Mouse (Mus musculus): ENCODE measurements around the gene Tpo. TPM values are rescaled to one million over a fixed set of nuclear protein-coding genes. Genes with fewer than 3 reads are reported as not detected.

Gene Tpo
- total and polyA plus RNA-seq, 2 experiments from 2014 or later, result 0.25 TPM; not detected in 1

DNA sequence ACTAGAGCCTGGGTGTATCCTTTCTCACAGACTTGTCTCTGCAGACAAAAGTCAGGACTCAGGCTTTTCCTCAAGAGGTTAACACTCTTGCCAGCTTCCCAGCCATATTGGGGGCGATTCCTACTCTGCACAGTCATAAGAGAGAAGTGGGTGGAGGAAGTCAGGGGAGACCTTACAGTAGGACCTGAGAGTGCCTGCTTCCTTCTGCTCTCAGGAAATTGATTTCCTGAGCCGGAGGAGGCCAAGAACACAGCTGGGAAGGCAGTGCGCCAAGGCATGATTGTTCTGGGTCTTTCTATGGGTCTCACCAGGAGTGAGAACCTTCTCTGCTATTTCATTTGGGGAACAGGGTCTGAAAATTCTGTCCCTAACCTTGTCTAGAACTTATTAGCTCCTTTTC lies 48.5 kb downstream of the Tpo start:
- no peak overlapping the region for H3K9ac ChIP-seq
- TF ChIP-seq CTCF (IDR thresholded peaks at IDR 0.05; ENCODE audit: low read depth), result no peak

DNA sequence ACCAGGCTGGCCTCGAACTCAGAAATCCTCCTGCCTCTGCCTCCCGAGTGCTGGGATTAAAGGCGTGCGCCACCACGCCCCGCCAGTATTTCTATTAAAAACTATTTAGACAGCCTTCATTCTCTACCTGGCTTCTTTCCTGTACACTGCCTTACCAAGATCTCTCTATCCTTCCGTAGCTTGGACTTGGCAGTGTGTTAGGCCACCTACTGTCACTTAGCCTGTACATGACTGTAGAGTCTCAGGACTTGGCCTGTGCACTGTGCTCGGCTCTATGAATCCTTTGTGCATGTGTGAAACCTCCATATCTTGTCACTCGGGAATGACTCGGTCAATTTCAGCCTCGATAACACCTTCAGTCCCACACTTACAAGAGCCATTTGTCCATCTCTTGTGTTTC lies 55.4 kb downstream of the Tpo start:
- DNase-seq, result no peak
- Histone ChIP-seq H3K9ac (no peak overlapping the region), H3K36me3 (ENCODE audit: insufficient read depth) (no peaks in the 10 kb centered on the region), H3K27ac (ENCODE audit: low read depth, low read length) (no peak overlapping the region), H3K4me1 (ENCODE audit: insufficient read depth) (no peaks in the 10 kb centered on the region), H3K4me3 (ENCODE audit: low read depth, low read length) (no peak overlapping the region), H3K9me3 (ENCODE audit: low read length) (no peaks in the 10 kb centered on the region), H3K4me2 (ENCODE audit: low read depth) (no peak overlapping the region), H3K27me3 (ENCODE audit: insufficient read depth, low read length) (no peaks in the 10 kb centered on the region)
- no peak for ATAC-seq
- 93% methylated on average over 11 of the region's 11 CpGs for WGBS
- no peak for TF ChIP-seq CTCF (IDR thresholded peaks at IDR 0.05; ENCODE audit: low read depth)

More for the DNA sequence above, 48.5 kb downstream of the Tpo start:
- Histone ChIP-seq H3K4me1 (ENCODE audit: insufficient read depth) (no peaks in the 10 kb centered on the region), H3K9me3 (ENCODE audit: low read length) (no peaks in the 10 kb centered on the region), H3K4me2 (ENCODE audit: low read depth) (no peak overlapping the region), H3K27ac (ENCODE audit: low read depth, low read length) (no peak overlapping the region), H3K4me3 (ENCODE audit: low read depth, low read length) (no peak overlapping the region), H3K36me3 (ENCODE audit: insufficient read depth) (no peaks in the 10 kb centered on the region), H3K27me3 (ENCODE audit: insufficient read depth, low read length) (no peaks in the 10 kb centered on the region)
- DNase-seq (no peak), ATAC-seq (no peak)
- WGBS, result 78% methylated on average over 3 of the region's 3 CpGs

DNA sequence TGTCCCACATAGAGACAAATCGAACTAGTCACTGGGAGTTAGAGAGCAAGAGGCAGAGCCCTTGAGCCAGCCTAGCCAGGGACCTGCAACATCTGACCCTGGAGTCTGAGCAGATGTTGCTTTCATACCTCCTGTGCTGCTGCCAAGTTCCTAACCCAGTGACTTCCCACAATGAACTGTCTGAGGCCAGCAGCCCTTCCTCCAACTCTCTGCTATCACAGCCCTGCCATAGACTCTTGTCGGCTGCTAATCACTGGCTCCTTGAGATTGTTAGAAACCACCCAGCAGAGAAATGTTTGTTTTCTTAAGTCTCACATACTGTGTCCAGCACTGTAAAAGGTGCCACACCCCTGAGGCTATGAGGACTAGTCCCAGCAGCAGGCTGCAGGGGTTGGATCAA lies 56.1 kb downstream of the Tpo start:
- no peak for TF ChIP-seq CTCF (IDR thresholded peaks at IDR 0.05; ENCODE audit: low read depth)
- no peaks in the 10 kb centered on the region for H3K4me1 ChIP-seq (ENCODE audit: insufficient read depth)

DNA sequence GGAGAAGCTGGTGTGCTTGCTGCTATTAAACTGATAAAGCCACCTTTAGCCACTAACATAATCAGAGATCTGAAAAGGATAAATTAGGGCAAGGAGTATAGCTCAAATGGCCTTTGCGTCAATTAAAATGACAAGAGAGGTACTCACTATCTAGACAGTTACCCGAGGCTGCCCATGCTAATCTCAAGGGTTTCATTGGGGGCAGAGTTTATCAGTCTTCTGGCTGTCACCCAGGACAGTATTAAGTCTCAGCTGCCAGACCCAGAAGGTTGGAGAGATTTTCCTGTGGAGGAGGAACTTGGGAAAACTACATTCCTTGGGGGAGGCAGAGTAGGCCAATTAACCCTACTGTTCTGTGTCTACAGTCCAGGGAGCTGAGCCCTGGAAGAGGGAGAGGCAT lies 63.1 kb downstream of the Tpo start:
- H3K9me3 ChIP-seq (ENCODE audit: low read length), result no peaks in the 10 kb centered on the region
- ATAC-seq, result no peak
- H3K4me3 ChIP-seq (ENCODE audit: low read depth, low read length), result no peak overlapping the region
- no peak overlapping the region for H3K9ac ChIP-seq
- no peaks in the 10 kb centered on the region for H3K27me3 ChIP-seq (ENCODE audit: insufficient read depth, low read length)
- H3K4me1 ChIP-seq (ENCODE audit: insufficient read depth), result no peaks in the 10 kb centered on the region
- no peaks in the 10 kb centered on the region for H3K36me3 ChIP-seq (ENCODE audit: insufficient read depth)
- DNase-seq, result no peak
- TF ChIP-seq CTCF (IDR thresholded peaks at IDR 0.05; ENCODE audit: low read depth), result no peak
- H3K4me2 ChIP-seq (ENCODE audit: low read depth), result no peak overlapping the region
- no peak overlapping the region for H3K27ac ChIP-seq (ENCODE audit: low read depth, low read length)
- WGBS, result 75% methylated on average over 2 of the region's 2 CpGs

More for the DNA sequence above, 56.1 kb downstream of the Tpo start:
- no peaks in the 10 kb centered on the region for H3K9me3 ChIP-seq (ENCODE audit: low read length)
- H3K4me2 ChIP-seq (ENCODE audit: low read depth), result no peak overlapping the region
- no peak for ATAC-seq
- no peak overlapping the region for H3K9ac ChIP-seq
- DNase-seq, result no peak
- 83% methylated on average over 2 of the region's 2 CpGs for WGBS
- no peaks in the 10 kb centered on the region for H3K36me3 ChIP-seq (ENCODE audit: insufficient read depth)
- H3K27me3 ChIP-seq (ENCODE audit: insufficient read depth, low read length), result no peaks in the 10 kb centered on the region
- H3K27ac ChIP-seq (ENCODE audit: low read depth, low read length), result no peak overlapping the region
- H3K4me3 ChIP-seq (ENCODE audit: low read depth, low read length), result no peak overlapping the region

DNA sequence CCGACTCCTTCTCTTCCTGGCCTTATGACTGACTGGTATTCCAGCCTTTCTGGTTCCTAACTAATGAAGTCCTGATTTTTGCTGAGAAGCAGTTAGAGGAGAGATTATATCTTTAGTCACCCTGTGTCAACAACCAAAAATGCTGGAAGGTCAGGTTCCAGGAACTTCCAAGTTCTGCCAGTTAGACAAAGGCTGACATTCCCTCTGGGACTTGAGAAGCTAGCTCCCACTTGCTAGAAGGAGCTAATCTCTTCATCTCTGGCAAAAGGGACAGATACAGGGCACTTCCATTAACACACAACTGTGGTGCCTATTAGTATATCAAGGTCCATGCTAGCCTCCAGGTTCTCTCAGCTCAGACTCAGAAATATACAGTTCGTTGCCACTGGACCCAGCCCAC lies 64.6 kb downstream of the Tpo start:
- Histone ChIP-seq H3K4me3 (ENCODE audit: low read depth, low read length) (no peak overlapping the region), H3K36me3 (ENCODE audit: insufficient read depth) (no peaks in the 10 kb centered on the region), H3K27me3 (ENCODE audit: insufficient read depth, low read length) (no peaks in the 10 kb centered on the region), H3K27ac (ENCODE audit: low read depth, low read length) (no peak overlapping the region), H3K9me3 (ENCODE audit: low read length) (no peaks in the 10 kb centered on the region), H3K4me1 (ENCODE audit: insufficient read depth) (no peaks in the 10 kb centered on the region), H3K4me2 (ENCODE audit: low read depth) (no peak overlapping the region), H3K9ac (no peak overlapping the region)
- DNase-seq, result no peak
- TF ChIP-seq CTCF (IDR thresholded peaks at IDR 0.05; ENCODE audit: low read depth), result no peak
- WGBS, result 95% methylated on average over 2 of the region's 2 CpGs
- ATAC-seq, result no peak

DNA sequence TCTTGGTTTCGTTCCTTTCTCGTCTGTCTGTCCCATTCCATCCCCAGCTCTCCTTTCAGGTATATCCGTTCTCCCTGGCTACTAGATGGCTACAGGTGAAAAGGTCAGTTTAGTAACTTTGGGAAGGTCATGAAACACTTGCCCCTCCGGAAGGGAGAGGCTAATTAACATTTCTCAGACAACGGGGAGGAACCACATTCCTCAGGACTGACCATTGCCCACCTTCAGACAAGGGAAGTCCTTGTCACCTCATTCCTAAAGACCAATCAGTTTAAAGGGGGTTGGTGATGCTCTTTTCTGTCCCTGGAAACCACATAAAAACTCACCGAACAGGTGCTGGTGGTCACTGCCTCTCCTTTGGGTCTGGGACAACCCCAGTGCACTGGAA lies 70.3 kb downstream of the Tpo start:
- no peaks in the 10 kb centered on the region for H3K27me3 ChIP-seq (ENCODE audit: insufficient read depth, low read length)
- no peak overlapping the region for H3K9ac ChIP-seq
- no peaks in the 10 kb centered on the region for H3K36me3 ChIP-seq (ENCODE audit: insufficient read depth)
- no peak overlapping the region for H3K4me3 ChIP-seq (ENCODE audit: low read depth, low read length)
- DNase-seq, result no peak
- 39% methylated on average over 6 of the region's 6 CpGs for WGBS
- H3K9me3 ChIP-seq (ENCODE audit: low read length), result no peaks in the 10 kb centered on the region
- no peak overlapping the region for H3K4me2 ChIP-seq (ENCODE audit: low read depth)
- no peak for ATAC-seq
- no peak for TF ChIP-seq CTCF (IDR thresholded peaks at IDR 0.05; ENCODE audit: low read depth)
- no peak overlapping the region for H3K27ac ChIP-seq (ENCODE audit: low read depth, low read length)
- H3K4me1 ChIP-seq (ENCODE audit: insufficient read depth), result no peaks in the 10 kb centered on the region

DNA sequence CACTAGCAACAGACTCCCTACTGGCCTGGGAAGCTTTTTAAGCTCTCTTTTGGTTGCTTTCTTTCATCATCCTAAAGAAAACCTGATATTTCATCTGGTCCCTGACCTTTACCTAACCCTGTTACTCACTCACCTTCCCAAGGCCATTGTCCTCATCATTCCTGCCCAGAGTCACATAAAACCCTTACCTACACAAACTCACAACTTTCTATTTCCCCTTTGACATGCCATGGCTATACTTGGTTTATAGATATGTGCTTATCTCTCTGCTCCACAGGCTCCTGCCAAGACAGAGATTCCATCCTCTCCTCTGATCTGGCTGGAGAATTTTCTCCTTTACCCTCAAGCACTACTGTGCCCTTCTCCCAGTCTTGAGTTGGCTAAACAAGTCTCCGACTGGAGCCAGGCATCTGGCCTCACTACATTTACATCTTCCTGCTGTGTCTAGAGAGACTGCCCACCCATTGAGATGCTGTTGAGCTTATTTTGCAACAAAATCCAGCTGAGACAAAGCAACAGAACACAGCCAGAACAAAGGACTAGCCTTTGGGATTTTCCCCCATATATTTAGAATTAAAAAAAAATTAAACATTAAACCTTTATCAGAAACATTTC lies 70.8 kb downstream of the Tpo start:
- H3K4me2 ChIP-seq (ENCODE audit: low read depth), result no peak overlapping the region
- no peaks in the 10 kb centered on the region for H3K36me3 ChIP-seq (ENCODE audit: insufficient read depth)
- no peak for TF ChIP-seq CTCF (IDR thresholded peaks at IDR 0.05; ENCODE audit: low read depth)
- DNase-seq, result no peak
- H3K27ac ChIP-seq (ENCODE audit: low read depth, low read length), result no peak overlapping the region
- ATAC-seq, result no peak
- no peak overlapping the region for H3K9ac ChIP-seq
- H3K4me1 ChIP-seq (ENCODE audit: insufficient read depth), result no peaks in the 10 kb centered on the region
- H3K9me3 ChIP-seq (ENCODE audit: low read length), result no peaks in the 10 kb centered on the region
- no peak overlapping the region for H3K4me3 ChIP-seq (ENCODE audit: low read depth, low read length)
- H3K27me3 ChIP-seq (ENCODE audit: insufficient read depth, low read length), result no peaks in the 10 kb centered on the region
- 38% methylated on average over 1 of the region's 1 CpGs for WGBS
